Mouse (Mus musculus) hindbrain, embryonic 12.5 days (tissue): ENCODE data around the gene Tmem17. TPM values are rescaled to one million over a fixed set of nuclear protein-coding genes. Genes with fewer than 3 reads are reported as not detected.

Experiments used
- ATAC-seq: fragments of 200-750 bp; cut with Nextera tagmentation; 2 replicates; pipeline ENCODE4 v1.8.0; 2017; ENCODE audit warnings: moderate TSS enrichment; ENCODE audit not compliant: low FRiP score
- H3K27ac ChIP-seq: fragments of 300-500 bp; sonication (generic); 2 replicates; pipeline ENCODE4 v1.5.1; 2016; ENCODE audit warnings: mild to moderate bottlenecking
- H3K27me3 ChIP-seq: fragments of 300-500 bp; sonication (generic); 2 replicates; pipeline ENCODE4 v1.6.1; 2016; ENCODE audit warnings: mild to moderate bottlenecking
- H3K36me3 ChIP-seq: fragments of 300-500 bp; sonication (generic); 2 replicates; pipeline ENCODE4 v1.6.1; 2016; ENCODE audit warnings: mild to moderate bottlenecking
- H3K4me1 ChIP-seq: fragments of 300-500 bp; sonication (generic); 2 replicates; pipeline ENCODE4 v1.6.1; 2016
- H3K4me2 ChIP-seq: fragments of 300-500 bp; sonication (generic); replicated peaks from 2 replicates; pipeline ENCODE4 v1.6.1; 2016; ENCODE audit warnings: mild to moderate bottlenecking
- H3K4me3 ChIP-seq: fragments of 300-500 bp; sonication (generic); 2 replicates; pipeline ENCODE4 v1.5.1; 2016; ENCODE audit warnings: mild to moderate bottlenecking
- H3K9ac ChIP-seq: fragments of 300-500 bp; sonication (generic); 2 replicates; pipeline ENCODE4 v1.6.1; 2016; ENCODE audit warnings: mild to moderate bottlenecking, moderate library complexity
- H3K9me3 ChIP-seq: fragments of 300-500 bp; sonication (generic); replicated peaks from 2 replicates; pipeline ENCODE4 v1.6.1; 2016; ENCODE audit warnings: mild to moderate bottlenecking
- WGBS: fragments of 180-500 bp; shearing (Covaris S2); methylation state at CpG from one replicate; pipeline ENCODE4 v1.1.7; 2016; 5-methylcytosine and 5-hydroxymethylcytosine counted together
- polyA plus RNA-seq: library from polyadenylated mRNA; unstranded; fragments of >200 nt; fragmentation: Nextera tagmentation; extraction: Ambion mirVana; gene quantifications from 2 replicates; pipeline ENCODE4 v1.2.1, GENCODE M21; 2016

Gene Tmem17
- polyA plus RNA-seq, 1 experiment from 2014 or later: 18.8 TPM

DNA sequence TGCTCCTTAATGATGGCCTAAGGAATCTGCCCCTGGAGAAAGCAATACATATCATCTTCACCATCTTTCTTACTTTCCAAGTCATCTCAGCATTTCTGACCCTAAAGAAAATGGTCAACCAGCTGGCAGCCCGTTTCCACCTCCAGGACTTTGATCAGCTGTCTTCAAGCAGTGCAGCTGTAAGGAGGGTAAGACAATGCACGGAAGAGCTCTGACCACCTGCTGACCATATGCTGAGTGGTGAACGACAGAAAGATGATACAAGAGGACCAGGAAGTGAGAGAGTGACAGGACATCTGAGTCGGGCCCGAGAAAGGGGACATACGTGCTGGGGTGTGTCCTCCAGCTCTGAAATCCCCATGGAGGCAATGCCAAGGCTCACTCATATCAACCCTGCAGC, 6.6 kb downstream of the Tmem17 start:
- Histone ChIP-seq H3K36me3 (peaks cover 23% of the 10 kb centered on the region), H3K4me1 (no peaks in the 10 kb centered on the region), H3K27ac (no peak overlapping the region), H3K9ac (no peak overlapping the region), H3K4me2 (no peak overlapping the region), H3K27me3 (no peaks in the 10 kb centered on the region), H3K4me3 (no peak overlapping the region), H3K9me3 (0 out of 2 replicates have a peak, but pooled peaks cover 6% of the 10 kb centered on the region)
- 69% methylated on average over 6 of the region's 6 CpGs for WGBS
- no peak for ATAC-seq

DNA sequence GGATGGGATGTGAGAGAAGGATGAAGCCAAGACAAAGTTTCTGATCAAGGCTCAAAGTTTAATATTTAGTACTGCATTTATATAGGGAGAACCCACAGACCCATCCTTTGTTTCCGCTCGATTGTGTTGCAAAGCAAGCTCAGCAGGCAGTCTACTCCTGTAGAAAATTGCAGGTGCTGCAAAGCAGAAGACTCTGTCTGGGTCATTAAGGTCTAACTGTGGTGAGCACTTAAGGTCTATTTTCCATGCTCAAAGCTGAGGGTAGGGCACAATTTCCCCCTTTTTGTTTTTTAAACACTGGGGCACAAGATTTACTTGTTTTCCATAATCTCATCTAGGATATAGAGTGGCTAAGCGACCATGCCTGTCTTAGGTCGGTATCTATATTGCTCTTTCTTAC, 8.4 kb downstream of the Tmem17 start:
- Histone ChIP-seq H3K4me1 (no peaks in the 10 kb centered on the region), H3K4me3 (no peak overlapping the region), H3K9me3 (0 out of 2 replicates have a peak, but pooled peaks cover 6% of the 10 kb centered on the region), H3K4me2 (no peak overlapping the region), H3K27me3 (no peaks in the 10 kb centered on the region), H3K9ac (no peak overlapping the region), H3K27ac (no peak overlapping the region), H3K36me3 (peaks cover 23% of the 10 kb centered on the region)
- no peak for ATAC-seq
- WGBS: 95% methylated on average over 4 of the region's 4 CpGs

DNA sequence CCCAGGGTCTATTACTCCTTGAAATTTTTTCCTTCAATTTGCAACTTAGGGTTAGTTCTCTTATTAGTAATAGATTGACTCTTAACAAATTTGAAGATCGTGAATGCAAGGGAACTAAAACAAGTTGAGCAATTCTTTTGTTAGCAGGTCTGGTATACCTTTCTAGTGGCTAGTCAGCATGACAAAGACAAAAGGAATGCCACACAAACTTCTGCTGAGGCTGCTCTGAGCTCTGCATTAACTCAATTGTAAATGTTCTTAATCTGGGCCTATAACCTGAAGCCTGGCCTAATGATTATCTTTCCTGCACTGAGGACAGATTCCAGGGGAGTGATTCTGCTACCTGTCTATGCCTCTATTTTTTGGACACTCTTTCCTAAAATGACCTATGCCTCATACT, 12.7 kb downstream of the Tmem17 start:
- 0 out of 2 replicates have a peak, but pooled peaks cover 6% of the 10 kb centered on the region for H3K9me3 ChIP-seq
- WGBS: 86% methylated on average over 1 of the region's 1 CpGs

DNA sequence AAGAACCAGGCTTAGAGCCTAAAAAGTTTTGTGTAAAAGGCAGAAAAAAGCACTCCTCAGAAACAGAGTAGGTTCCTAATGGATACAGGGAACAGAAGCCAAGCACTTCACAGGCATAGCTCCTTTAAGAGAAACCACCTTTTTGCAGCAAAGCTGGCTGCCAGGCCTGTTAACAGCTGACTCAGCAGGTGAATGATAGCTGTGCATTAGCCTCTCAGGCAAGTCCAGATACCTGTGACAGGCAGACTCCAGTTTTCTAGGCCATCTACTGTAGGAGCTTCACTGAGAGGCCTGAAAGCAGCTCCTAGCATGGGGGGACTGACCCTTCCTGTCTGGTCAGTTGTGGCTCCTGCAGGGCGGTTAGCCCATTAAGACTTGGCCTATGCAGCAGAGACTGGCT, 28.7 kb downstream of the Tmem17 start:
- no peak overlapping the region for H3K4me3 ChIP-seq
- H3K9ac ChIP-seq: no peak overlapping the region
- no peaks in the 10 kb centered on the region for H3K36me3 ChIP-seq
- H3K4me1 ChIP-seq: no peaks in the 10 kb centered on the region
- no peak overlapping the region for H3K27ac ChIP-seq
- no peaks in the 10 kb centered on the region for H3K9me3 ChIP-seq
- no peaks in the 10 kb centered on the region for H3K27me3 ChIP-seq
- 52% methylated on average over 1 of the region's 1 CpGs for WGBS
- H3K4me2 ChIP-seq: no peak overlapping the region
- no peak for ATAC-seq

More for the DNA sequence above, 12.7 kb downstream of the Tmem17 start:
- H3K4me2 ChIP-seq: no peak overlapping the region
- H3K4me1 ChIP-seq: no peaks in the 10 kb centered on the region
- H3K36me3 ChIP-seq: peaks cover 9% of the 10 kb centered on the region
- no peak for ATAC-seq
- no peak overlapping the region for H3K9ac ChIP-seq
- no peaks in the 10 kb centered on the region for H3K27me3 ChIP-seq
- no peak overlapping the region for H3K27ac ChIP-seq
- H3K4me3 ChIP-seq: no peak overlapping the region

DNA sequence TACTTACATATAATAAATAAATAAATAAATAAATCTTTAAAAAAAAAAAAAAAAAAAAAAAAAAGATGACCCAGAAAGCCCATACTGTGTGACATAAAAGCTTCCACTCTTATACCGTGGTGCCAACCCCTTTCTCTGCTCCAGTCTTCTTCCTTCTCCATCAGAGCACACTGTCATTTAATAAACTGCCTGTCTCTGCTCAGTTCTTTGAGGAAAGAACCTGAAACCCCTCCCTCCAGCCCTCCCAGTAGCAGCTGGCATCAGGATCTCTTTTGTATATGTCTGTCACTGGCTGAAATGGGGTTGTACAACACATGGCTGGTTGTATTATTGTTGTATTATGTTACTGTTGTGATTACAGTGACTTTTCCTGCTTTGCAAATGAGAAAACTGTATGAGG, 48.2 kb downstream of the Tmem17 start:
- Histone ChIP-seq H3K4me2 (no peak overlapping the region), H3K9me3 (no peaks in the 10 kb centered on the region), H3K36me3 (no peaks in the 10 kb centered on the region), H3K9ac (no peak overlapping the region), H3K27me3 (no peaks in the 10 kb centered on the region), H3K4me3 (no peak overlapping the region), H3K27ac (peak overlapping the region; percentile 71), H3K4me1 (peaks cover 14% of the 10 kb centered on the region)
- peak; percentile 66 for ATAC-seq
- WGBS: 36% methylated on average over 1 of the region's 1 CpGs

DNA sequence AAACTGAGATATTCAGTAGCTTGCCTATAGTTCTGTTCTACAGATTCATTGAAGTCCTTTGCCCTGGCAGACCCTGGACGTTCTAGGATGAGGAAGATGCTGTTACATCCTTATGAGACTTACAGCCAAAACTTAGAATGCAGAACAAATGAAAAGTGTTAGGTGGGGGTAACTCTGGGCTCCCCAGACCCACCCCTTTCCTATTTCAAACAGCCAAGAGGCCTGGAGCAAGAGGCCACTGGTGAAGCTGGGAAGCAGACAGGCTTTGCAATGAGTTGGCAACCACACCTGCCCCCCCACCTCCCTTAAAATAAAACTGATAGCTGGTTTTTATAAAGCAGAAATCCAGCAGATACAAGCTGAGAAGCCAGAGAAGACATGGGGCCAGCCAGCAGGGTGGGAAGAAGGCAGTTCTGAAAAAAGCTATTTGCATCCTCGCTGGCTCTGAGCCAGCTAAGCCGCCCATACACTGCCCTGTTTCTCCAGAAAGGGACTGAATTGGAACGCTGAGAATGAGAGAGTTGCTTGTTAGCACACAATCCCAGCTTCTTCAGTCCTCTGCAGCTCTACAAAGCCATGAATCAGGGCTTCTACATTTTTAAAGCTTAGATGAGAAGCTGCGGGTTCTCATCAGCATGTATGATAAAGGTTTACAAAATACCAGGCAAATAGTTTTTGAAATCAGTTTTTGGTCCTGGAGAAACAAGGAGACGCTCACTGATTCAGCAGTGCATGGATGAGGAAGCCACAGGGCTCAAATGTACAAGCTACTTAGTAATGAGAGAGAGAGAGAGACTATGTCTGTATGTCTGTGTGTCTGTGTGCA, 48.8 kb downstream of the Tmem17 start:
- Histone ChIP-seq H3K36me3 (no peaks in the 10 kb centered on the region), H3K9ac (peak overlapping the region; percentile 9; the same call in 1 of the 2 replicates), H3K4me3 (no peak overlapping the region), H3K27me3 (no peaks in the 10 kb centered on the region), H3K27ac (peak overlapping the region; percentile 71), H3K4me1 (peaks cover 14% of the 10 kb centered on the region), H3K9me3 (no peaks in the 10 kb centered on the region), H3K4me2 (no peak overlapping the region)
- ATAC-seq: peak; percentile 90
- WGBS: 38% methylated on average over 6 of the region's 6 CpGs

DNA sequence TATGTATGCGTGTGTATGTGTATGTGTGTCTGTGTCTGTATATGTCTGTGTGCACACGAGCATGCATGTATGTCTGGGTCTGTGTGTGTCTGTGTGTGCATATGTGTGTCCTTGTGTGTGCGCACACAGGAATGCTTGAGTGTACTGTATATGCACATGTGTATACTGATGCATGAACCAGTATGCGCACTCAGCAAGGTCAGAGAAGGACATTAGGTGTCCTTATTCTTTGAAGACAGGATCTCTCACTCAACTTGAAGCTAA, 49.4 kb downstream of the Tmem17 start:
- peak overlapping the region; percentile 9; the same call in 1 of the 2 replicates for H3K9ac ChIP-seq
- ATAC-seq: peak; percentile 55
- H3K36me3 ChIP-seq: no peaks in the 10 kb centered on the region
- no peaks in the 10 kb centered on the region for H3K27me3 ChIP-seq
- H3K4me1 ChIP-seq: peaks cover 14% of the 10 kb centered on the region
- no peaks in the 10 kb centered on the region for H3K9me3 ChIP-seq
- H3K4me2 ChIP-seq: no peak overlapping the region
- H3K27ac ChIP-seq: peak overlapping the region; percentile 71
- 90% methylated on average over 4 of the region's 4 CpGs for WGBS
- no peak overlapping the region for H3K4me3 ChIP-seq

DNA sequence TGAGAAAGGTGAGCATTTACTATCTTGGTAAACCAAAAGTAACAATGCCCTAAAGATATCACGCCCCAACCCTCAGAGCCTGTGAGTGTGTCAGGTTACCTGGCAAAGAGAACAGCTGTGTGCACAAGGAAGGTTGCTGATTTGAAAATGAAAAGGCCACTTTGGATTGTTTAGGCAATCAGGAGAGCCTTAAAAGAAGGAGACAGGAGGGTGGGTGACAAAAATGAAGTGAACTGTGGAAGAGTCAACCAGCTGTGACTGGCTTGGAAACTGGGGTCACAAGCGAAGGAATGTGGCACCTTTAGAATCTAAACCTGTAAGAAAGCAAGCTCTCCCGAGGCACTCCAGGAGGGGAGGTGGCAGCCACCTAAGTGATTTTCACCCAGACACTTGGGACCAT, 51.8 kb downstream of the Tmem17 start:
- H3K4me3 ChIP-seq: no peak overlapping the region
- no peak overlapping the region for H3K27ac ChIP-seq
- H3K27me3 ChIP-seq: no peaks in the 10 kb centered on the region
- no peak overlapping the region for H3K4me2 ChIP-seq
- no peaks in the 10 kb centered on the region for H3K9me3 ChIP-seq
- no peak overlapping the region for H3K9ac ChIP-seq
- WGBS: 74% methylated on average over 3 of the region's 3 CpGs
- H3K36me3 ChIP-seq: no peaks in the 10 kb centered on the region
- ATAC-seq: no peak
- peaks cover 14% of the 10 kb centered on the region for H3K4me1 ChIP-seq

DNA sequence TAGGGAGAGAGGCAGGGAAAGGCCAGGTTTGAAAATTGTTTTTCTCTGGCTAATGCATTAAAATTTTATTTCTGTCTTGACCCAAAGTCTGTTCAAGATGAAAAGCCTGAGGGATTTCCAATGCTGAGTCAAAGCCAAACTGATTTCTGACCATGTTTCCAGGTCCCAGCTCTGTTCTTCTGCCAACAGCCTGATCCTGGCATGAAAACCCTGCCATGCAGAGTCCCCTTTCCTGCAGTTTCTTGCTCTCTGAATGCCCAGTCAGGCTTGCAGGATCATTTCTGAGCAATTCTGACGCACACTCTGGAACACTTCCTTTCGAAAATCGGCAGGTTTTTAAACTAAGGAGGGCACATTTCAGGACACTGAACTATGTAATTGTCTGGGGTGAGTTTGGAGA, 52.8 kb downstream of the Tmem17 start:
- Histone ChIP-seq H3K4me3 (no peak overlapping the region), H3K4me1 (peaks cover 14% of the 10 kb centered on the region), H3K36me3 (no peaks in the 10 kb centered on the region), H3K9ac (no peak overlapping the region), H3K27ac (no peak overlapping the region), H3K9me3 (no peaks in the 10 kb centered on the region), H3K4me2 (no peak overlapping the region), H3K27me3 (no peaks in the 10 kb centered on the region)
- WGBS: 88% methylated on average over 3 of the region's 3 CpGs
- no peak for ATAC-seq

Other genes with a start within 250 kb of the Tmem17 start
- gene Ehbp1, start 169.8 kb upstream of the Tmem17 start, polyA plus RNA-seq: 19.6 and 20.4 TPM in 2 replicates